Mouse (Mus musculus) CH12.LX (cell line): Measurements from ENCODE around the gene Idh1. TPM values are rescaled to one million over a fixed set of nuclear protein-coding genes. Genes with fewer than 3 reads are reported as not detected.

ENCODE experiments used
- DNase-seq: peaks from one replicate; pipeline ENCODE4 v3.0.0-alpha.2; 2013; ENCODE audit errors: extremely low read depth
- H3K27ac ChIP-seq: 2 replicates; pipeline ENCODE4 v1.5.1; 2012; ENCODE audit warnings: low read depth, mild to moderate bottlenecking, control low read depth, moderate library complexity; ENCODE audit not compliant: insufficient read depth
- H3K27me3 ChIP-seq: replicated peaks from 2 replicates; pipeline ENCODE3; 2012; ENCODE audit warnings: inconsistent platforms
- H3K36me3 ChIP-seq, 2 experiments: replicated peaks in 1 of 2; 2 replicates each; pipeline versions ENCODE3 to v1.6.1; 2012; ENCODE audit warnings: inconsistent platforms in 1 of 2, low read length in 1 of 2, mild to moderate bottlenecking in 1 of 2, mixed read lengths in 1 of 2, moderate library complexity in 1 of 2; ENCODE audit not compliant: control insufficient read depth in 1 of 2, insufficient read depth in 1 of 2
- H3K4me1 ChIP-seq, 2 experiments: 2 replicates each; pipeline ENCODE4 v1.6.1; 2012; ENCODE audit warnings: inconsistent platforms in 1 of 2, moderate library complexity in 1 of 2; ENCODE audit not compliant: insufficient read depth in 2 of 2, control insufficient read depth in 1 of 2
- H3K4me2 ChIP-seq: 2 replicates; pipeline ENCODE4 v1.6.1; 2012; ENCODE audit warnings: low read depth, mild to moderate bottlenecking, control low read depth; ENCODE audit not compliant: poor library complexity, insufficient read depth, severe bottlenecking
- H3K4me3 ChIP-seq, 3 experiments: fragments of 150-350 bp in 1 of 3; sonication (generic) in 1 of 3; replicated peaks in 1 of 3; 2 replicates each; pipeline versions ENCODE3 to v1.5.1; 2011 to 2012; ENCODE audit warnings: low read depth in 2 of 3, low read length in 2 of 3, mild to moderate bottlenecking in 2 of 3, moderate library complexity in 2 of 3, control low read depth in 1 of 3, improper control_type of control experiment in 1 of 3, inconsistent platforms in 1 of 3, mixed read lengths in 1 of 3; ENCODE audit not compliant: poor library complexity in 1 of 3
- H3K79me2 ChIP-seq: replicated peaks from 2 replicates; pipeline ENCODE4 v1.6.1; 2012; ENCODE audit warnings: mild to moderate bottlenecking, moderate library complexity; ENCODE audit not compliant: control insufficient read depth, poor library complexity, insufficient read depth, severe bottlenecking; ENCODE audit errors: extremely low read depth
- H3K9ac ChIP-seq: 2 replicates; pipeline ENCODE4 v1.6.1; 2012; ENCODE audit warnings: low read depth, mild to moderate bottlenecking, control low read depth, moderate library complexity; ENCODE audit not compliant: insufficient read depth
- H3K9me3 ChIP-seq: replicated peaks from 2 replicates; pipeline ENCODE3; 2012; ENCODE audit warnings: low read length, inconsistent platforms, mixed read lengths
- BHLHE40 ChIP-seq: IDR thresholded peaks from 2 replicates; pipeline ENCODE4 v1.6.1; 2011; ENCODE audit warnings: mild to moderate bottlenecking, low read depth, low read length, improper control_type of control experiment
- CHD2 ChIP-seq: IDR thresholded peaks from 2 replicates; pipeline ENCODE4 v1.6.1; 2011; ENCODE audit warnings: low read length, improper control_type of control experiment
- E2F4 ChIP-seq: IDR thresholded peaks from 2 replicates; pipeline ENCODE4 v1.6.1; 2011; ENCODE audit warnings: low read depth, low read length, improper control_type of control experiment; ENCODE audit not compliant: insufficient replicate concordance
- ELF1 ChIP-seq: IDR thresholded peaks from 2 replicates; pipeline ENCODE4 v1.6.1; 2014; ENCODE audit warnings: low read depth, mild to moderate bottlenecking, inconsistent platforms, low read length, improper control_type of control experiment
- EP300 ChIP-seq: IDR thresholded peaks from 2 replicates; pipeline ENCODE4 v1.6.1; 2011; ENCODE audit warnings: low read length, improper control_type of control experiment
- ETS1 ChIP-seq: conservative IDR thresholded peaks from 2 replicates; pipeline ENCODE4 v1.6.1; 2012; ENCODE audit warnings: low read depth, mild to moderate bottlenecking, inconsistent platforms, low read length, improper control_type of control experiment, moderate library complexity
- HCFC1 ChIP-seq: IDR thresholded peaks from 2 replicates; pipeline ENCODE4 v1.6.1; 2012; ENCODE audit warnings: low read depth, mild to moderate bottlenecking, inconsistent platforms, low read length, improper control_type of control experiment
- IRF4 ChIP-seq: IDR thresholded peaks from 2 replicates; pipeline ENCODE4 v1.6.1; 2014; ENCODE audit warnings: low read depth, mild to moderate bottlenecking, inconsistent platforms, low read length, improper control_type of control experiment
- JUN ChIP-seq: IDR thresholded peaks from 2 replicates; pipeline ENCODE4 v1.6.1; 2011; ENCODE audit warnings: low read depth, mild to moderate bottlenecking, low read length, improper control_type of control experiment, moderate library complexity; ENCODE audit not compliant: insufficient read depth
- JUND ChIP-seq: conservative IDR thresholded peaks from 2 replicates; pipeline ENCODE4 v1.6.1; 2011; ENCODE audit warnings: low read depth, low read length, improper control_type of control experiment
- KAT2A ChIP-seq: IDR thresholded peaks from 2 replicates; pipeline ENCODE4 v1.6.1; 2012; ENCODE audit warnings: low read length, improper control_type of control experiment, inconsistent platforms; ENCODE audit not compliant: insufficient replicate concordance
- MAZ ChIP-seq: IDR thresholded peaks from 2 replicates; pipeline ENCODE4 v1.6.1; 2012; ENCODE audit warnings: low read depth, mild to moderate bottlenecking, inconsistent platforms, low read length, improper control_type of control experiment, moderate library complexity
- MXI1 ChIP-seq: IDR thresholded peaks from 2 replicates; pipeline ENCODE4 v1.6.1; 2011; ENCODE audit warnings: mild to moderate bottlenecking, low read depth, low read length, improper control_type of control experiment
- MYC ChIP-seq: IDR thresholded peaks from 2 replicates; pipeline ENCODE4 v1.6.1; 2011; ENCODE audit warnings: low read depth, mild to moderate bottlenecking, improper control_type of control experiment, low read length
- POLR2AphosphoS2 ChIP-seq: IDR thresholded peaks from 2 replicates; pipeline ENCODE4 v1.6.1; 2011; ENCODE audit warnings: low read depth, low read length, improper control_type of control experiment
- SIN3A ChIP-seq: IDR thresholded peaks from 2 replicates; pipeline ENCODE4 v1.6.1; 2012; ENCODE audit warnings: low read length, improper control_type of control experiment, inconsistent platforms
- SMC3 ChIP-seq: IDR thresholded peaks from 2 replicates; pipeline ENCODE4 v1.6.1; 2011; ENCODE audit warnings: low read depth, low read length, improper control_type of control experiment
- TCF12 ChIP-seq: IDR thresholded peaks from 2 replicates; pipeline ENCODE4 v1.6.1; 2014; ENCODE audit warnings: low read depth, mild to moderate bottlenecking, inconsistent platforms, low read length, improper control_type of control experiment
- UBTF ChIP-seq: IDR thresholded peaks from 2 replicates; pipeline ENCODE4 v1.6.1; 2012; ENCODE audit warnings: low read depth, mild to moderate bottlenecking, inconsistent platforms, low read length, improper control_type of control experiment, moderate library complexity
- USF1 ChIP-seq: IDR thresholded peaks from 2 replicates; pipeline ENCODE4 v1.6.1; 2014; ENCODE audit warnings: low read depth, mild to moderate bottlenecking, inconsistent platforms, low read length, improper control_type of control experiment
- ZMIZ1 ChIP-seq: IDR thresholded peaks from 2 replicates; pipeline ENCODE4 v1.6.1; 2012; ENCODE audit warnings: low read depth, mild to moderate bottlenecking, inconsistent platforms, low read length, improper control_type of control experiment
- ZNF384 ChIP-seq: IDR thresholded peaks from 2 replicates; pipeline ENCODE4 v1.6.1; 2012; ENCODE audit warnings: low read depth, low read length, improper control_type of control experiment, inconsistent platforms
- dilution Hi-C: fragments of 300-500 bp; cut with MboI; formaldehyde crosslinking; loops from 2 replicates; pipeline ENCODE4 v1.14.3; 2020; ENCODE audit warnings: low sequenced_read_pairs; ENCODE audit not compliant: extremely low pct_unique_long_range_greater_than_20kb, extremely low pct_ligation_motif_present
- in situ Hi-C: fragments of 300-500 bp; cut with MboI; formaldehyde crosslinking; loops from 3 replicates; pipeline ENCODE4 v1.14.3; 2019; ENCODE audit warnings: low sequenced_read_pairs, low pct_ligation_motif_present, low pct_unique_long_range_greater_than_20kb, mixed read lengths
- polyA plus RNA-seq: library from polyadenylated mRNA; unstranded; fragments of >175 nt; gene quantifications from 2 replicates; pipeline ENCODE4 v1.2.1, GENCODE M21; 2012; ENCODE audit warnings: low read depth; ENCODE audit not compliant: insufficient read length
- total RNA-seq, 2 experiments: library from RNA; depleted of rRNA; stranded (reverse); fragments of 300-350 nt in 1 of 2; fragments of >200 nt in 1 of 2; gene quantifications; 2 replicates each; pipeline ENCODE4 v1.2.3; 2012 to 2014

Idh1 gene
- total and polyA plus RNA-seq, 3 experiments, result 9.3 to 23.4 (median 11.1) TPM

DNA sequence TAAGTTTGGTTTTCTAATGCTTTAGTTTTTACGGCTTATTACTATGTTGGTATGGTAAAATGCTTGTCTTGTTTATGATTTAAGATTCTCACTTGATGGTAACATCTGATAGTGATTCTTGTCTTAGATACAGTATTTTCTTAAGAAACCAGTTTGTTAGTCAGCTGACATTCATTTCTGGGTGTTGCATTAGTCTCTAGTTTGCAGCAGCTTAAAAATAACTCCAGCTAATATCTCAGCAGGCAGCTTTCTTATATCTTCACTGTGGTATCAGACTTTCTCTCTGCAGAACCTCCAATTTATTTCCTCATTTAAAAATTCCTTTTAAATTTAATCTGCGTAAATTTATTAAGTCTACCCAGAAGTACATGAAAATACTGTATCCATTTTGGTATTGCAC, 37.4 kb upstream of the Idh1 start:
- Histone ChIP-seq H3K4me1 (peaks cover 0 to 28% of the 10 kb centered on the region in 2 experiments; a peak in 3 of 4 replicates), H3K9ac (no peak overlapping the region), H3K79me2 (no peaks in the 10 kb centered on the region), H3K27ac (no peak overlapping the region), H3K4me3 (no peak overlapping the region), H3K36me3 (peaks cover 6 to 41% of the 10 kb centered on the region in 2 experiments), H3K4me2 (no peak overlapping the region), H3K9me3 (no peaks in the 10 kb centered on the region), H3K27me3 (no peaks in the 10 kb centered on the region)
- DNase-seq, result no peak
- dilution Hi-C loops (no loop called here), in situ Hi-C loops (no loop called here)
- TF ChIP-seq TCF12, result no peak
- TF ChIP-seq ETS1, result no peak
- no peak for TF ChIP-seq BHLHE40
- TF ChIP-seq ZMIZ1, result no peak
- TF ChIP-seq JUND, result no peak
- TF ChIP-seq MAZ, result no peak
- no peak for TF ChIP-seq USF1
- TF ChIP-seq HCFC1, result no peak
- no peak for TF ChIP-seq POLR2AphosphoS2
- TF ChIP-seq SMC3, result no peak
- TF ChIP-seq CHD2, result no peak
- TF ChIP-seq MXI1, result no peak
- no peak for TF ChIP-seq IRF4
- TF ChIP-seq MYC, result no peak
- no peak for TF ChIP-seq E2F4

DNA sequence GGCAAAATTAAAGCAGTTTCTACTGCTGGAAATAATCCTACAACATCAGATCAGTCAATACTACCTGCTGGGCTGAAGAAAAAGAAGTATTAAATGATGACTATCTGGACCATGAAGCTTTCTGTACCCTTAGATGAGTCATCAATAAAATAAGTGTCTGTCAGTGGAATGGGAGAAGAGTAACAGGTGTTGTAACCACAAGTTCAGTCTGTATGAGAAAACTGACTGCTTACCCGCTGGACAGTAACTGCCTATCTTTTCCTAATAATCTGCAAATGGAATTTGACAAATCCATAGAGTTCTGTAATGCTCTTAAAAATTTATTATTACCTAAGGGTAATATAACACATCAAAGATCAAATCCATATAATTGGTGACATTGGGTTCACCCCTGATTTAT, 31.7 kb upstream of the Idh1 start:
- in situ Hi-C loops (no loop called here), dilution Hi-C loops (no loop called here)
- no peak overlapping the region for H3K9ac ChIP-seq
- peaks cover 2% of the 10 kb centered on the region for H3K9me3 ChIP-seq
- peaks cover 0 to 9% of the 10 kb centered on the region in 2 experiments; a peak in 2 of 4 replicates for H3K4me1 ChIP-seq
- peaks cover 8 to 45% of the 10 kb centered on the region in 2 experiments for H3K36me3 ChIP-seq
- no peaks in the 10 kb centered on the region for H3K79me2 ChIP-seq
- no peak overlapping the region for H3K27ac ChIP-seq
- no peak for DNase-seq
- H3K27me3 ChIP-seq, result no peaks in the 10 kb centered on the region
- TF ChIP-seq ZNF384 (no peak), SMC3 (no peak), JUN (no peak), ELF1 (no peak), JUND (no peak), SIN3A (no peak), KAT2A (no peak), ETS1 (no peak), EP300 (no peak), UBTF (no peak), POLR2AphosphoS2 (no peak), MYC (no peak), E2F4 (no peak)
- H3K4me3 ChIP-seq, result no peak overlapping the region
- no peak overlapping the region for H3K4me2 ChIP-seq
